Mouse (Mus musculus): ENCODE data around the gene Ecm1. TPM values are rescaled to one million over a fixed set of nuclear protein-coding genes. Genes with fewer than 3 reads are reported as not detected.

Gene Ecm1
- total RNA-seq (2022), result 10 to 100 TPM; 10.2 to 13.3 (median 11.7) TPM

DNA sequence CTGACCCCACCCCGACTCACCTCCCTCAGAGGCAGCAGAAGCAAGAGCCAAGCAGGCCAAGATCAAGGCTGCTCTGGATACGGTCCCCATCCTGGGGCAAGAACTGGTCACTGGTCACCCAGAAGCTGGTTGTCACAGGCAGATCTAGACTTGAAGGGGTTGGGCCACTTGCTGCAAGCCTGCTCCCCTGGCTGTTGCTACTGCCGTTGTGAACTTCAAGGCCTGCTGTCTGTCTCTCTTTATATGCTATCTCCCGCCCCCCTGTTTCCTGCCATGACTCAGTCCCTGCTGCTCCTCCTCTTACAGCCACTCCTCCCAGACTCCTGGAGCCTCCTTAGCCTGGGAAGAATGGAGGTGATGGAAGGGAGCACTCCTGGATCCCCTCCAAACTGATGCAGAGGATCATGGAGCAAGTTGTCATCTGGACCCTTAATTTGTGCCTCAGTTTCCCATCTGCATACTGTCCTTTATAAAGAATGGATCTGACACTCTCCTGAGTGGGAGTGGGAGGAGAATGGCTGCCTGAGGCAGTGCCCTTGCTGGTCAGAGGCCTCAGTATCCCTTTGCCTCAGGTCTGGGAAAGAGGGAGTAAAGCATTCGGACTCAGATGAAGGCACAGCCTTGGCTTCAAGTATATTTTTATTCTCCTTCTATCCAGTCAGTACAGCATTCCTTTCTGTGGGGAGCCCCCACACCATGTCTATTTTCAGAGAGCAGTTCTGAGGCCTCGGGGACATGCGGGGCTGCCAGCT lies at the start of gene Ecm1:
TSS of gene Ecm1 (minus strand) at position 217 of the 752 bp plus-strand sequence.
- DNase-seq (ENCODE audit: low spot score in 2 of 2), result peak; percentile 30 to 49

DNA sequence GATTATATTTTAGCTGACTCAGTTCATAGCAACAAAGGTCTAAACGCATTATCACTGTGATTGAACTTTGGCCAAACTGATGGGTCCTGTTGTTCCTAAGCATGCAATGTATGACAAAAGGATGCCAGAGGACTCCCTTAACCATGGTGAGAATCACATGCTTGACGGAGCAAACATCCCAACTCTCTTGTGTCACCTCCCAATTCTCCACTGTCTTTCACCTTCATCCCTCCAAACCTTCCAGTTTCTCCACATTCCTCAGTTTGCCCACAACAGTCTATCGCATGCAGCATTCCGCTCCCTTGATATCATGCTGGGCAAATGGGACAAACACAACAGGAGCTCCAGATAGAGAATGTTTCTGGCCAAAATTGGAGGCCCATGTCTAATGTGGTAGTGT lies 46.1 kb upstream of the Ecm1 start:
- DNase-seq (ENCODE audit: low spot score in 2 of 2), result no peak

DNA sequence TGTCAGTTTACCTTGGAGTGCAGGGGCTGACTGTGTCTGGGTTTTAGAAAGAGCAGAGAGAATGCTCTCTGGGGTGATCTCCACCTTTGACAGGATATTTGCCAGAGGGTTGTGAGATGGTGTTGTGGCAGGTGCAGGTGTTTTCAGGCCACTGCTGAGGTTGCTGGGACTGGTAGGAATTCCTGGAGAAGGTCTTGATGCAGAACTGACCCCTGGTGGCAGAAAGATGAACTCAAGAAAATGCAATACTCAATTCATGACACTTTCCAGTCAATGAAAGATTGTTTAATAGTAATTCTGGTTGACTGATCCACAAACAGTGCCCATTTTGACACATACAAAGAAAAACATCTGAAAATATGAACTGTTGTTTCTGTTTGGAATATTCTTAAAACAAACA lies 32.6 kb upstream of the Ecm1 start:
- no peak for DNase-seq (ENCODE audit: low spot score in 2 of 2)

DNA sequence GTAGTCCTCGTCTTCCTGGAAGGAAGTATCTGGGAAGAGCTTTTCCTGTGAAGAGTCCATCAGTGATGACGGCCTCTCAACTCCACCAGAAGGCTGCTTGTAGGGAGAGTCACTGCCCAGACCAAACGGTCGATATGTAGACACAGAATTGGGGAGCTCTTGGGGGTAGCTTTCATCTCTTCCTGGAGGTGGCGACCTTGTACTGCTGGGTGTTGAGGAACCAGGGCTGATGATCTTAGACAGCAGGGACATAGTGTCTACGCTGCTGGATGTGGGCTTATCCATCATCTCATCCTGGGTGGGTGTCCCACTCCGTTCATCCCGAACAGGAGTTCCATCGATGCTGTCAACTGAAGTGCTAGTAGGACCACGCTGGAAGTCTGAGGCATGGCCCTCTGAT lies 26.2 kb upstream of the Ecm1 start:
- DNase-seq (ENCODE audit: low spot score in 2 of 2), result no peak

DNA sequence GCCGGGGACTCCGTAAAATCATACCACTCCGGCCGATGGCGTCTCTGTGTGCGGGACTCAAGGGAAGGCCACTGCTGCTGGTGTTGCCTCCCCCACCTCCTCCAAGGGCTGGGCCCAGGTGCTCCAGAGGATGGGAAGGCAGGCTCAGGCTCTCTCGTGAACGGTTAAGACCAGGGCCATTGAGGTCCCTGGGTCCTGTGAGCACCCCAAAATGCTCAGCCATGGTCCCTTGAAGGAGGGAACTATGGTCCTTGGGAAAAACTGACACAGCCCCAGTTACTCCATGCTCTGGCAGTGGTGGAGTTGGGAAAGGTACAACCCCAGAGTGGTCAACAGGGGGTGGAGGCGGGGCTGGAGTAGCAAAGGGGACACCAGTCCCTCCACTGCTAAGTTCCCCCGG lies 24.4 kb upstream of the Ecm1 start:
- DNase-seq (ENCODE audit: low spot score in 2 of 2), result no peak

DNA sequence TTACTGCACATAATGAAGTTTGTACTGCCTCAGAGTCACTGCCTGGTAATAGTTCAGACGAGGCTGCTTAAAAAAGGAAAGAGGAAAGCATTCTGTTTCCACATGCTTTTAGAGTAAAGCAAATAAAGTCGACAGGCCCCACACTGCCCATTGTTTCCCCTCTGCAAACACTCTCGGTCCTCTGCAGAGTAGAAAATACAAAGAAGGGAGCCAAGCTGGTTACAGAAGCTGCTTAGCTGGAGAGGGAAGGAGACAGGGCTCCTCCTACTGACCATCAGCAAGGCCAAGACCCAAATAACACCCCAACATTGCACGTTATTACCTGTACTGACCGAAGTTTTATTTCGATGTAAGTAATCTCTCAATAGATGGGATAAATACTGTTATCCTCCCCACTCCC lies 23.6 kb upstream of the Ecm1 start:
- no peak for DNase-seq (ENCODE audit: low spot score in 2 of 2)

DNA sequence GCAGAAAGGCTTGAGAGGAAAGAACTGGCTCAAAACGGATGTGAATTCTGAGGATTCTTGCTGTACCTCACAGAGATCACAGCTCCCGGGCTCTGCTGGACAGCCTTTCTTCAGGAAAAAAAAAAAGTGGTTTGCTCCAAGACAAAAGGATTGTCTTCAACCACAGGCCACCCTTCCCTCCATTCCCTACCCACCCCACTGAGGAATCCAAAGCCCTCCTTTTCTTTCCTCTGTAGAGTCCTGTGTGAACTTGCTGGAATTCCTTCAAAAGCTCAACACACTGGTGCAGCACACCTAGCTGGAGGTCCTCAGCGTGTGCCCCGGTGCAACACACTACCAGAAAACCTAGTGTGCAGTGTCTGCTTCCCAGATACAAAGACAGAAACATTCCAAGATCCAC lies 22.4 kb upstream of the Ecm1 start:
- DNase-seq (ENCODE audit: low spot score in 2 of 2), result no peak

DNA sequence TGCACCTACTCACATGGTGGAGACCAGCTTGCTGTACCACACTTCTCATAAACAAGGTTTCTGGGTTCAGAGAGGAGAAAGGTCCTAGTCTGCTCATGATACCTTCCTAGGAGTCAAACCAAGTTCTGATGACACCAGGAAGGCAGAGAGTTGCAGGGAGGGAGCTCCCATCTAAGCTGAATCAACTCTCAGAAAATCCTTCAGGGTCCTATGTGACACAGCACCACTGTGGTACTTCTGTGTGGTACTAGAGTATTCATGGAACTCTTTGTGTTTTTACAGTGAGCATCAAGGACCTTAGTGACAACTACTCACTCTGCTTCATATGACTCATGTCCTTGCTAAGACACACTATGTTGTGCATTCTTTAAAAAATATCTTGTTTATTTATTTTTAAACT lies 21.3 kb upstream of the Ecm1 start:
- DNase-seq (ENCODE audit: low spot score in 2 of 2), result no peak

DNA sequence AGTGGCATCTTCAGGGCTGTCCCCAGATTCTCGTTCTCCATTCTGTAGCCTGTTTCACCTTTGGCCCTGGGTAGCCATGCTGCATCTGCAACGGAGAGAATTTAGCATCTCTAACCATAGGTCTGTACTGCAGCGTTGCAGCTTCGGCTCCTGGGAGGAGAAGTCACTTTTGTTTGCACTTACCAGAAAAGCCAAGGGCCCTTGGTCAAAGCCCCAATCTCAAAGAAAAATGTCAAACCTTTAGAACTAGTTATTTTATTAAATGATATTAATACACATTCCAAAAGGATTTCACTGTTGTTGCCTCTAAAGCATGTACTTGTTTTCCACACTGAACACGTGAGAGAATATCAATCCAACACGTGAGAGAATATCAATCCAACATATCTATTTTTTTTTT lies 20.7 kb upstream of the Ecm1 start, which contains the start of gene Tars2:
TSS of gene Tars2 (minus strand) at position 101 of the 400 bp plus-strand sequence.
- no peak for DNase-seq (ENCODE audit: low spot score in 2 of 2)

DNA sequence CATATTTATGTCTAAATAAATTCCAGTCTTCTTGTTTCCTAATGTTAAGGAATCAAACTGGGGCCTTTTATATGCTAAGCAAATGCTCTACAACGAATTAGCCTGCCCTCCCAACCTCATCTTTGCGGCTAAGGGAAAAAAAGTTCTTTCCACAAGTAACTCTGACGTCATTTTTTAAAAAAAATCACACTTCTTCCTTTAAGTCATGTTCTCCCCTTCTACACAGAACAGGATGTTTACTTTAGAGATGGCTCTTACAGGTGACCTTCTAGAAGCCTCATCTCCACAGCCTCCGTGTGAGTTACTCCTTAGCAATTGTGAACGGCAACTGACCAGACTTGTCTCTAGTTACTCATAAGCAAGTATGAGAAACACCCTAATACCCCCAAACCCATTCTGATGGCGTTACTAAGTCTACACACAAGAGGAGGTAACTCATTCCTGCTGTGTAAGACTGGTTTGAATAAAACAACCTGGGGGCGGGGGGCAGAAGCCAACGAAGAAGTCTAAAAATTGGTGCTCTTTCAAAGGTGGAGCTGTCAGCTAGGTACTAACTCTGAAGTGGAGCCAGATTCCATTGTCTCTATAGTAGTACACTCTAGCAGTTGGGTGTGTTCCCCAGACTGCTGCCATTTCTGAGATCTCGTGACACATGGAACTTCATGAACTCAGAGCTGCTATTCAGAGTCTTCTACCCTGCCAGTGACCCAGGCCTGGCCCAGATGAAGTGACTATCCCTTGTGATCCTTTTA lies 19.3 kb upstream of the Ecm1 start:
- DNase-seq (ENCODE audit: low spot score in 2 of 2), result no peak

DNA sequence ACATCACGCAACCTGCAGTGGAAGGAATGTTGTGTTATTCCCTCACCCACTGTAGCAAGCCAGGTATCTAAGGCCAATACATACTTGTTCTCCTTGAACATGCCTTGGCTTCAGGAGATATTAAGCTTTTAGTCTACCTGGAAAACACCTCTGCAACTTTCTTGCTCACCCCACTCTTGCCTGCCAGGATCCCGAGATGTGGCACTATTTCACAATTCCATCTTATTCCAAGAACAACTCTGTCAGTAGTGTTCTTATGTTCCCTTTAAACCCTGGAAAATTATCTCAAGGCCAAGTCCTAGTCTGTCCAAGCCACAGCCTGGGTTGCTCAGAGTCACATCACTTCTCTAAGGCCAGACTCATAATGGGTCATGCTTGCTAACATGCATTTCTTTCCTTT lies 17.4 kb upstream of the Ecm1 start:
- no peak for DNase-seq (ENCODE audit: low spot score in 2 of 2)

DNA sequence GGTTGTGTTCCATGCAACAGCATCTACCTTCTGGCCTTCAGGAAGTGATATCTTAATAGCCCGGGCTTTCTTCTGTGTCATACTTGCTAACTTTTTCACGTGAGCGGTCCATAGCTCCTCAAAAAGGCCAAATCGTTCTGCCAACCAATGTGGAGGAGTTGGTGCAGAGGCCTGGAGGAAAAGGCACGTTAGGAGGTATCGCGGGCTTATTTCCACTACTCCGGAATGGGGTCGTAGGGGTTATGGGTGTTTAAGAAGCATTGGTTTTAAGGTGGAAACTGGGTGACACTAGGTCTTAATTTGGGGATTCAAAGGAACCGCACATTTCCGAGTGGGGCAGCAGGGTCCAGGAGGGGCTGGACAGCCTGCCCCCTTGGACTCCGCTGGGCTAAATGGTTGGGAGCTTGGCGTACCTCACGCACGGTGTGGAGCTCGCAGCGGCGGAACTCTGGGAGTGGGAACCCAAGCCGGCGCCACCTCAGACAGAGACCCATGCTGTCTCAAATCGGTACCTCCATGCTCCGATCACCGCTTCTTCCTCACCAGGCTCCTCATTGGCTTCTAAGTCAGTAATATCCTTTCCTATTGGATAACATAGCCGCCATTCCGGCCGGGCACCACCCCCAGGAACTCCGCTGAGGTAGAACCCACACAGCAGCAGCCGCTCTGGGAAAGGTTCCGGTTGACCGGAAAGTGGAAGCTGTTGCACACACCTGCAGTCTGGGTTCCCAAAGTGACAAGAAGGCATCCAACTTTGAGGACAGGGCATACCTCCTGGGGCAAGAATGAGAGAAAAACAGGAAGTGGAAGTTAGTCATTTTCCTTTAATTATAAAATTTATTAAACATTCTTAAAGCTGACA lies 15.2 kb upstream of the Ecm1 start:
- DNase-seq (ENCODE audit: low spot score in 2 of 2), result peak; percentile 93 to 94

DNA sequence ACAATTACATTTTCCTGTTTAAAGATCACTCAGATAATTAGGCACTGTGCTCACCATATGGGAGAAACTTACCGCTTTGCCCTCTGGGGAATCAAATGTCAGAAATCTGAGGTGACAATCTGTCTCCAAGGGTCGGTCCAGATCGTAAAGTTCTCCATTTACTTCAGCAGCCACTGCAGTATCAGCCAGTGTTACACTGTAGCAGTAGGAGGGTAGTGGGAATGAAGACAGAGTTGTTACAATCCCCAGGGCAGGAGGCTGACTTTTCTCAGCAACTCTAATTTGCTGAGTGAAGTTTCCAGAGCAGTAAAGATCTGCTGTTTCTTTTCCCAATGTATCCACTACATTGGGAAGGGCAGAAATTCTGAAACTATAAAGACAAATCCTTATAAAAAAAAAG lies 13.6 kb upstream of the Ecm1 start:
- no peak for DNase-seq (ENCODE audit: low spot score in 2 of 2)

DNA sequence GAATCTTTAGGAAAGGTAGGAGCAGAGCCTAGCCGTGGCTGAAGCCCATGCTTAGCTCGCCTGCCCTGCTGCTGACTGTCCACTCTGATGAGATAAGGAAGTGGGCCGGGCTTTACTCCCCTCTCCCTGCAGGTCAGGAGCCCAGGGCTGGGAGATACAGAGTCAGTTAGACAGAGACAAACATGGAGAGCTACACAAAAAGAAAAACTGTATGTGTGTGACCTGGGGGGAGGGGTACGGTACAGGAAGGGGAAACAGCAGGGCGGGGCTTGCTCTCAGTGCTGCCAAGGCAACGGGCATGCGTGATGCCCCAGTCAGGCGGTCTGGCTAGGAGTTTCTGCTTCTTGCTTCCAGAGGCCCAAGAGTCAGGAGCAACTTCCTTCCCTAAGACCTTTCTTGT lies 1.0 kb upstream of the Ecm1 start:
- no peak for DNase-seq (ENCODE audit: low spot score in 2 of 2)

DNA sequence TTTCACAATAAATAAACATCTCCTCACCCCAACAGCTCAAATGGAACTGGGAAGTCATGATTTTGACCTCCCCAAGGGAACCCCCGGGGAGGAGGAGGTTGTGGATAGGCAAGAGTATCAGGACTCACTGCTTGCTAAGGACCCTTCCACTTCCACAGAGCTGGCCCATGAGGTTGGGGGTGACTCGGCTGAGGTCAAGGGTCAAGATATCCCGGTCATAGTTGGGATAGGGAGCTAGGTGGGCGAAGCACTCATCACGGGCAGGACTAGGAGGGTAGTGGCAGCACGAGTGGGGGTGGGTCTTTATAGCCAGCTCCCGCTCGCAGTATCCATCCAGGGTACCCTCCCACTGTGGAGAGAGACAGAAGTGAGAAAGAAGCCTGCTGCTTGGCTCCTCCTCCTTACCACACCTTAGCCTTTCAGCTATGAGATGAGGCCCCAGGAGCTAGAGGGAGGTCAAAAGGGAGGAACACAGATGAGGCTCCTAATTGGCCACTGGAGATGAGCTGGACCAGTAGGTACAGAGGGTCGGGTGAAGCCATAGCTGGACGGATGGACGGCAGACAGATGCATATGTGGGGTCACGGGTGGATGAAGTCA lies 4.2 kb downstream of the Ecm1 start:
- DNase-seq (ENCODE audit: low spot score in 2 of 2), result no peak

DNA sequence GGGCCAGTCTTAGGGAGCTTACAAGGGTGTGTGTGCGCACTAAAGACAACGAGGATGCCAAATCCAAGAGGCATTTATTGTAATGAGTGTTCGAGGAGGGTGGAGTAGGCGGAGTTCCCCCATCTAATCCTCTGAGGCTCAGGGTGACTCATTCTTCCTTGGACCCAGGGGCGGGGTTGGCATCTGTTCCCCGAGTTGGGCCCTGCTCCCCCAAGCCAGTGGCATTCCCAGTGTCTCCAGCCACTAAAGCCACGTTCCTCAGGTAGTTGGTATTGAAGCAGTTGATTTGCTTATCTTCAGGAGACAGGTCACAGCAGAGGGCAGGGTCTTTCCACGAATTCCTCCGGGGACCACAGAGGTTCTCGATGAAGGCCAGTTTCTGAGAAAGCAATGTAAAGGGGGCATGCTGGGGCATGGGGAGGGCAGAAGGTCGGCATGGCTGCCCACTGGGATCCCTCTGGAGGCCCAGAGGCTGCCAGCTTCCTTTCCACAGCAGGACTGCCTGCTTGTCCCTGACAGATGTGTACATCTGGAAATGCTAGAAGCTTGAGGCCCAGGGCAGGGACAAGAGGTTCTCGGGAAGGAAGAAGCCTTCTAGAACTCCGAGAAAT lies 5.2 kb downstream of the Ecm1 start:
- no peak for DNase-seq (ENCODE audit: low spot score in 2 of 2)

DNA sequence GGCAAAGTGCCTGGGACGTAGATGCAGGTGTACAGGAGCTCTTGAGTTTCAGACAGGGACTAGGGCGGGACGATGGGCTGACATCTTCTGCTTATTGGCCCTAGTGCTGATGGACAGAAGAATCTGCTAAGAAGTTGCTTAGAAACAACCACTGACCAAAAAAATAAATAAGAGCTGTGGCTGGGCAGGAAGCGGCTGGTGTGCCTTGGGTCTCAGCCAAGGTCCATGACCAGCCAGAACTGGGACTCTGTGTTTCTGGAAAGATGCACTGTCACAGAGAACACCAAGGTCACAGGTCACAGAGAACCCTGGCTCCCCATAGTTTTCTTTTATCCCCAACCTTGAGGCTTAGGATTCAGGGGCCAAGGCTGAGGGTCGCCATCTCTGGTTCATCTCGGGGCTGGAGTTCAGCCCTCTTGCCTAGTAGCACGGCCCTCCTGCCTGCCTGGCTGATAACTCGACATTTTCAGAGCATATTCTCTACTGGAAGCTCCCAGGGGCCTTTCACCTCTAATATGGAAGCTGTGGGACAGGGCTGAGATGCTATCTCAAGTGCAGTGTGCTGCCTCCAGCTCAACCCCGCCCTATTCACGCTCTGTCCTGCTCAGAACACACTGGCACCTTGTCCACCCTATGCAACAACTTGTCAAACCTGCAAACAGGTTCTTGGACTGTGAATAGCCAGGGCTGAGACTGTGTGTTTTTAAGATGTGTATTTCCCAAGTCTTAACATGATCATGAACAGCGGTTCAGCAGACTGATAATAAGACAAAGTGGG lies 6.4 kb downstream of the Ecm1 start:
- DNase-seq (ENCODE audit: low spot score in 2 of 2), result no peak

DNA sequence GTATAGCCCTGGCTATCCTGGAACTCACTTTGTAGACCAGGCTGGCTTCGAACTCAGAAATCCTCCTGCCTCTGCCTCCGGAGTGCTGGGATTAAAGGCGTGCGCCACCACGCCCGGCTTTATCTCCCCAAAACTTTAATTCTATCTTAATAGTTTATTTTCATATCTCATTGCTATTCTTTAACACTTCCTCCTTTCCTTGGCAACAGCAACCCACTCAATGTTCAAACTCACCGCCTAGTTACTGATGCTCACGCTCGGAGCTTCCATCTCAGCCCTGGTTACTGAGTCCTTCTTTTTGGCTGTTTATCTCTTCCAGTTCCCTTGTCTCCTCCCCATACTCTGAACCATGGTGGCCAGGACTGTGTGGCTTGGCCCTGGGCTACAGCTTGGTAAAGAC lies 7.1 kb downstream of the Ecm1 start:
- DNase-seq (ENCODE audit: low spot score in 2 of 2), result no peak

DNA sequence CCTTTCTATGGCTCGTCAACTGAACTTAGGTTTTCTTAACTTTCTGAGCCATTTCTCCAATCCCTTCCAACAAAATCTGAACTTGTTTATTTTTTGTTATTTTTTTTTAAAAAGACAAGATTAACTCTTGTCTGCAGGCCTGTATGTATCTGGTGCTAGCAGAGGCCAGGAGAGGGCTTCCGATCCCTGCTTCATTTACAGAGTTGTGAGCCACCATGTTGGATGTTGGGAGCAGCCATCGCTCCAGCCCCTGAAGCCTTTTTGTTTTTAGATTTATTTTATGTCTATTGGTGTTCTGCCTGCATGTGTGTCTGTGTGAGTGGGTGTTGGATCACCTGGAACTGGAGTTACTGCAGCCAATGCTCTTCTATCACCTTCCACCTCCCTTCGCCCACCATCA lies 7.6 kb downstream of the Ecm1 start:
- DNase-seq (ENCODE audit: low spot score in 2 of 2), result no peak

DNA sequence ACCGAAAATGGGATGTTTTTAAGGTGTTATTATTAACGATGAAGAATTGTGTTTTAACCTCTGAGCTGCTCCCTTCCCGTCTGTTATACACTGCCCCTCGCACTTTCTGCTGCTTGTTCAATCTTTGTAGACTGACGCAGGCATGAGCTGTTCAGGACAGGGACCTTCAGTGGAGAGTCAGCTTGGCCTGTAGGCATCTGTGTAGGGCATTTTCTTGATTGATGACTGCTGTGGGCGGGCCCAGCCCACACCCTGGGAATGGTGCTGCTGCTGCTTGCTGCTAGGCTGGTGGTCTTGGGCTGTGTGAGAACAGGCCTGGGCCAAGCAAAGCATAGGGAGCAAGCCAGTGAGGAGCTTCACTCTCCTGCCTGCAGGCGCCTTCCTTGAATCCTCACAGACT lies 8.9 kb downstream of the Ecm1 start:
- no peak for DNase-seq (ENCODE audit: low spot score in 2 of 2)
